7 mouse cellular contexts compared by ENCODE assay signal in the genomic region with DNA sequence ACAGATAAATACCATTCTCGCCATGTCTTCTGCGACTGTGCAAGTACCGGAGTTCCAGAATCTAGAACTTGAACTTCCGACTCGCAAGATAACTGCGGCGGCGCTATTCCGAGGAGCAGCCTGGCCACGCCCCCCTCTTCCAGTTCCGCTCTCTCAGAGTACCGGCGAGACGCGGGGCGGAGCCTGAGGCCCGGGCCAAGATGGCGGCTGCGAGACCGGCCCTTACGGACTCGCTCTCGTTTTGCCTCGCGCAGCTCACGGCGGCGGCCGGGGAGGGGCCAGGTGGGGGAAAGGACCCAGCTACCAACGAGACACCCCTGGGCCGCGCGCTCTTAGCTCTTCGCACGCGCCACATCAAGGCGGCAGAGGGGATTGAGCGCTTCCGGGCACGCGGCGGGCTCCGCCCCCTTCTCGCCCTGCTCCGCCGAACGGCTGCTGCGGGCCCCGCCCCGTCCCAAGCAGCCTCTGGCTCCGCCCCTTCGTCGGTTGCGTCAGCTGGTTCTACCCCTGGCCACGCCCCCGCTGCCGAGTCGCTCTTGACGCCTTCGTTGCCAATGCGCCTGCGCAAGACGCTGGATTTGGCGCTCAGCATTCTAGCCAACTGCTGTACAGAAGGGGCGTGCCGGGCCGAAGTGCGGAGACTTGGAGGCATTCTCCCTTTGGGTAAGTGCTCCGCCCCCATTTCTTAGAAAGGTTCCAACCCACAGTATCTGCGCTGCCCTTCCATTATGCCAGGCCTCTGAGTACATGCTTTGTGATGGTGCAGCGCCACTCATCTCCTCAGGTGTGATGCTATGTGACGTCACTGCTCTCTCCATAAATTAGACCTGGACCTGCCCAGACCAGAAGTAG. TPM values are rescaled to one million over a fixed set of nuclear protein-coding genes. Genes with fewer than 3 reads are reported as not detected.
DNase-seq lines count a peak whose midpoint lies in the region; ATAC-seq and TF ChIP-seq lines count a peak whose summit lies in the region.

A gene (minus strand): TSS at position 105 of the 852 bp plus-strand sequence.

- no peaks in the 10 kb centered on the region for H3K9me3 ChIP-seq in embryonic facial prominence, embryonic 10.5 days
- H3K9me3 ChIP-seq in intestine, postnatal 0 days (ENCODE audit: control insufficient read depth) = no peaks in the 10 kb centered on the region
- H3K9me3 ChIP-seq in midbrain, embryonic 12.5 days = no peaks in the 10 kb centered on the region

- peak; percentile 38 for TF ChIP-seq POLR2A in small intestine, adult 2 months (IDR thresholded peaks at IDR 0.05; ENCODE audit: low read depth, low read length)

- peak within 1 kb of the TSS; percentile 98 for H3K27ac ChIP-seq in embryonic facial prominence, embryonic 10.5 days (replicated peaks)
- H3K27ac ChIP-seq in intestine, postnatal 0 days (ENCODE audit: low read depth, low read length) = peak within 1 kb of the TSS; percentile 99
- H3K27ac ChIP-seq in midbrain, embryonic 12.5 days (replicated peaks) = peak within 1 kb of the TSS; percentile 90
- H3K27ac ChIP-seq in small intestine, adult 2 months (ENCODE audit: insufficient read depth, low read depth, low read length) = peak within 1 kb of the TSS; percentile 99

- WGBS in embryonic facial prominence, embryonic 10.5 days = under 1% methylated on average over 72 of the region's 72 CpGs
- WGBS in intestine, postnatal 0 days = under 1% methylated on average over 70 of the region's 72 CpGs
- under 1% methylated on average over 71 of the region's 72 CpGs for WGBS in midbrain, embryonic 12.5 days
- WGBS in small intestine, adult 2 months = under 1% methylated on average over 72 of the region's 72 CpGs

- peak; percentile 100 for DNase-seq in adrenal gland, postnatal 10 days
- DNase-seq in embryonic facial prominence, embryonic 10.5 days (ENCODE audit: low spot score) = peak; percentile 100
- DNase-seq in gonadal fat pad, adult 2 months (ENCODE audit: low read depth) = peak; percentile 79
- peak; percentile 100 for DNase-seq in left cerebral cortex, postnatal 4 days

- intact Hi-C loops in left cerebral cortex, postnatal 4 days (cut with DNase I) = no loop called here

- peak; percentile 60 for TF ChIP-seq CTCF in intestine, postnatal 0 days (IDR thresholded peaks at IDR 0.05; ENCODE audit: low read depth)
- TF ChIP-seq CTCF in small intestine, adult 2 months (IDR thresholded peaks at IDR 0.05; ENCODE audit: extremely low read depth, insufficient read length, insufficient replicate concordance, low read depth, low read length) = no peak

- H3K9ac ChIP-seq in intestine, postnatal 0 days (ENCODE audit: low read depth, low read length) = peak within 1 kb of the TSS; percentile 85
- peak within 1 kb of the TSS; percentile 63 for H3K9ac ChIP-seq in midbrain, embryonic 12.5 days (replicated peaks)

- peaks cover 41% of the 10 kb centered on the region for H3K4me1 ChIP-seq in embryonic facial prominence, embryonic 10.5 days
- no peaks in the 10 kb centered on the region for H3K4me1 ChIP-seq in intestine, postnatal 0 days (replicated peaks; ENCODE audit: control insufficient read depth, insufficient read depth, low read length)
- H3K4me1 ChIP-seq in midbrain, embryonic 12.5 days = peaks cover 21% of the 10 kb centered on the region
- H3K4me1 ChIP-seq in small intestine, adult 2 months (ENCODE audit: control insufficient read depth, insufficient read depth, insufficient read length, low read length) = peaks cover 11% of the 10 kb centered on the region

- peak within 1 kb of the TSS; percentile 81 for H3K4me2 ChIP-seq in intestine, postnatal 0 days (replicated peaks; ENCODE audit: low read depth)
- H3K4me2 ChIP-seq in midbrain, embryonic 12.5 days (replicated peaks) = peak within 1 kb of the TSS; percentile 85

- no peaks in the 10 kb centered on the region for H3K27me3 ChIP-seq in embryonic facial prominence, embryonic 10.5 days (replicated peaks; ENCODE audit: low read depth, poor library complexity, severe bottlenecking)
- no peaks in the 10 kb centered on the region for H3K27me3 ChIP-seq in intestine, postnatal 0 days (replicated peaks; ENCODE audit: control insufficient read depth, insufficient read depth, low read length)
- no peaks in the 10 kb centered on the region for H3K27me3 ChIP-seq in midbrain, embryonic 12.5 days
- no peaks in the 10 kb centered on the region for H3K27me3 ChIP-seq in small intestine, adult 2 months (ENCODE audit: control insufficient read depth, insufficient read depth, low read length)

- ATAC-seq in intestine, postnatal 0 days = peak; percentile 90
- peak; percentile 90 for ATAC-seq in midbrain, embryonic 12.5 days (ENCODE audit: low FRiP score, low read depth)

- peaks cover 45% of the 10 kb centered on the region for H3K36me3 ChIP-seq in embryonic facial prominence, embryonic 10.5 days (replicated peaks)
- H3K36me3 ChIP-seq in intestine, postnatal 0 days (ENCODE audit: control insufficient read depth, insufficient read depth) = peaks cover 34% of the 10 kb centered on the region
- peaks cover 35% of the 10 kb centered on the region for H3K36me3 ChIP-seq in midbrain, embryonic 12.5 days
- H3K36me3 ChIP-seq in small intestine, adult 2 months (ENCODE audit: control insufficient read depth, insufficient read depth, low read length) = peaks cover 30% of the 10 kb centered on the region

- peak within 1 kb of the TSS; percentile 78 for H3K4me3 ChIP-seq in embryonic facial prominence, embryonic 10.5 days
- H3K4me3 ChIP-seq in intestine, postnatal 0 days (ENCODE audit: low read depth, low read length) = peak within 1 kb of the TSS; percentile 76
- H3K4me3 ChIP-seq in midbrain, embryonic 12.5 days = peak within 1 kb of the TSS; percentile 61
- peak within 1 kb of the TSS; percentile 84 for H3K4me3 ChIP-seq in small intestine, adult 2 months (ENCODE audit: low read depth, low read length)

RNA-seq across cellular contexts. Expression of the gene that starts here (rescaled TPM):
- total RNA-seq in adrenal gland, postnatal 10 days (2021) = 1 to 10 TPM; 6.5 to 6.6 TPM
- 9.2 and 10.4 TPM in 2 replicates for polyA plus RNA-seq in embryonic facial prominence, embryonic 10.5 days (2016; fragmentation: Nextera tagmentation; extraction: Ambion mirVana)
- polyA plus RNA-seq in gonadal fat pad, adult 2 months (2012; rRNA removed) = 4.2 and 4.5 TPM in 2 replicates
- polyA plus RNA-seq in intestine, postnatal 0 days (2015; fragmentation: Nextera tagmentation; extraction: Ambion mirVana) = 3.6 and 4.2 TPM in 2 replicates
- total RNA-seq in left cerebral cortex, postnatal 4 days (2021) = 1 to 10 TPM; 5.0 to 5.2 TPM
- 13.2 TPM in 2 replicates for polyA plus RNA-seq in midbrain, embryonic 12.5 days (2016; fragmentation: Nextera tagmentation; extraction: Ambion mirVana)
- 0.60 and 0.71 TPM in 2 replicates for polyA plus RNA-seq in small intestine, adult 2 months (2012; rRNA removed)

Comparison
In these comparisons a context has a peak if more than half of its experiments do, and no peak if none do; other contexts are left out.
1. Peak in every context shown above with its lines: DNase-seq, ATAC-seq, H3K4me3 ChIP-seq and H3K27ac ChIP-seq.